Mouse (Mus musculus) cortical plate, adult 2 months (tissue): ENCODE data around the gene Dynll1. TPM values are rescaled to one million over a fixed set of nuclear protein-coding genes. Genes with fewer than 3 reads are reported as not detected.

ENCODE experiments used
- H3K27ac ChIP-seq: fragments of 200-500 bp; 2 replicates; pipeline ENCODE4 v1.5.1; 2012; ENCODE audit warnings: low read length, control low read depth, inconsistent platforms; ENCODE audit not compliant: insufficient read depth
- H3K4me1 ChIP-seq: fragments of 200-500 bp; 2 replicates; pipeline ENCODE4 v1.6.1; 2011; ENCODE audit warnings: low read length; ENCODE audit not compliant: control insufficient read depth, insufficient read depth
- H3K4me3 ChIP-seq: fragments of 200-500 bp; 2 replicates; pipeline ENCODE4 v1.5.1; 2011; ENCODE audit warnings: mild to moderate bottlenecking, low read length, control low read depth; ENCODE audit not compliant: insufficient read depth
- CTCF ChIP-seq: fragments of 200-500 bp; IDR thresholded peaks from 2 replicates; pipeline ENCODE4 v1.5.1; 2011; ENCODE audit warnings: mild to moderate bottlenecking, control low read depth, low read length; ENCODE audit not compliant: insufficient read depth; ENCODE audit errors: extremely low read depth
- POLR2A ChIP-seq: fragments of 200-500 bp; IDR thresholded peaks from 2 replicates; pipeline ENCODE4 v1.6.1; 2011; ENCODE audit warnings: mild to moderate bottlenecking, low read length, control low read depth; ENCODE audit not compliant: insufficient read depth; ENCODE audit errors: extremely low read depth
- polyA plus RNA-seq: library from polyadenylated mRNA; depleted of rRNA; stranded (reverse); fragments of >200 nt; gene quantifications from 2 replicates; pipeline ENCODE4 v1.2.3, GENCODE M21; 2012; rRNA removed

Dynll1 gene
- polyA plus RNA-seq, 1 experiment, result 753 TPM

DNA sequence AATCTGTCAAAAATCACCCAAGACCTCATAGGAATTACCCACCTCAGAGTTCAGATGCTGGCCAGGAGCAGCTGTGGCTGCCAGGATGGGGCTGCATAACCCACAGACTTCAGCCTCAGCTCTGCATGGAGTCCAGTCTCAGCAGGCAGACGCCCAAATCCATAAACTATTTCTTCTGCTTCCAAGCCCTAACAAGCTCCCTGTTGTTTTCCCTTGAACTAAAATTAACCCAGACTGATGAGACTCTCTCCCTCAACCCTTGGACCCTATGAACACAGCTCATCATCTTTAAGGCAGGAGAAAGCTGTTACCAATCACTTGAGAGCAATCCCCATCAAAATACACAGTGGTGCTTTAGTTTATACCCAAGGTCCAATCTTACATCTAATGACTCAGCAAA is 45.3 kb downstream of the Dynll1 start:
- H3K4me1 ChIP-seq, result no peaks in the 10 kb centered on the region
- no peak overlapping the region for H3K4me3 ChIP-seq
- TF ChIP-seq POLR2A, result no peak
- TF ChIP-seq CTCF, result no peak
- no peak overlapping the region for H3K27ac ChIP-seq

Other genes starting within 250 kb of the Dynll1 start
- gene Gm10401, start 202.7 kb downstream of the Dynll1 start, polyA plus RNA-seq, result not detected in 2 replicates
- 12.7 and 12.8 TPM in 2 replicates for gene Acads, start 181.7 kb downstream of the Dynll1 start, polyA plus RNA-seq
- 24.8 and 26.2 TPM in 2 replicates for gene Unc119b, start 166.0 kb downstream of the Dynll1 start, polyA plus RNA-seq
- 74.6 and 78.6 TPM in 2 replicates for gene Mlec, start 142.8 kb downstream of the Dynll1 start, polyA plus RNA-seq
- 444 and 462 TPM in 2 replicates for gene Cabp1, start 106.6 kb downstream of the Dynll1 start, polyA plus RNA-seq
- 193 and 195 TPM in 2 replicates for gene Pop5, start 65.2 kb downstream of the Dynll1 start, polyA plus RNA-seq
- 177 and 181 TPM in 2 replicates for gene Rnf10, start 28.1 kb downstream of the Dynll1 start, polyA plus RNA-seq
- 31.3 and 31.8 TPM in 2 replicates for gene Coq5, start 21.3 kb downstream of the Dynll1 start, polyA plus RNA-seq
- gene Srsf9, start 26.2 kb upstream of the Dynll1 start, polyA plus RNA-seq, result 53.5 and 61.0 TPM in 2 replicates
- gene Gatc, start 40.2 kb upstream of the Dynll1 start, polyA plus RNA-seq, result 28.8 and 31.1 TPM in 2 replicates
- gene Triap1, start 40.2 kb upstream of the Dynll1 start, polyA plus RNA-seq, result 26.3 and 27.8 TPM in 2 replicates
- gene Cox6a1, start 48.0 kb upstream of the Dynll1 start, polyA plus RNA-seq, result 2,613 and 2,894 TPM in 2 replicates
- 43.8 and 44.3 TPM in 2 replicates for gene Msi1, start 128.6 kb upstream of the Dynll1 start, polyA plus RNA-seq
- not detected in 2 replicates for gene Pla2g1b, start 165.3 kb upstream of the Dynll1 start, polyA plus RNA-seq
- 89.5 and 107 TPM in 2 replicates for gene Sirt4, start 183.7 kb upstream of the Dynll1 start, polyA plus RNA-seq
- gene Pxn, start 205.7 kb upstream of the Dynll1 start, polyA plus RNA-seq, result 41.6 and 45.3 TPM in 2 replicates